Mouse (Mus musculus) forebrain, embryonic 15.5 days (tissue): ENCODE measurements around the gene Astn2. TPM values are rescaled to one million over a fixed set of nuclear protein-coding genes. Genes with fewer than 3 reads are reported as not detected.

ENCODE experiments used
- ATAC-seq: fragments of 200-750 bp; cut with Nextera tagmentation; replicated peaks from 2 replicates; pipeline ENCODE4 v1.8.0; 2017; ENCODE audit warnings: mild to moderate bottlenecking, moderate TSS enrichment, moderate library complexity
- H3K27ac ChIP-seq: fragments of 300-500 bp; sonication (generic); replicated peaks from 2 replicates; pipeline ENCODE4 v1.5.1; 2015; ENCODE audit warnings: mild to moderate bottlenecking, inconsistent platforms
- H3K27me3 ChIP-seq: fragments of 300-500 bp; sonication (generic); 2 replicates; pipeline ENCODE4 v1.6.1; 2015; ENCODE audit warnings: inconsistent platforms
- H3K36me3 ChIP-seq: fragments of 300-500 bp; sonication (generic); 2 replicates; pipeline ENCODE4 v1.6.1; 2015; ENCODE audit warnings: mild to moderate bottlenecking, inconsistent platforms
- H3K4me1 ChIP-seq: fragments of 300-500 bp; sonication (generic); 2 replicates; pipeline ENCODE4 v1.6.1; 2015; ENCODE audit warnings: inconsistent platforms
- H3K4me2 ChIP-seq: fragments of 300-500 bp; sonication (generic); replicated peaks from 2 replicates; pipeline ENCODE4 v1.6.1; 2015; ENCODE audit warnings: mild to moderate bottlenecking, inconsistent platforms
- H3K4me3 ChIP-seq: fragments of 300-500 bp; sonication (generic); 2 replicates; pipeline ENCODE4 v1.5.1; 2015; ENCODE audit warnings: mild to moderate bottlenecking, inconsistent platforms
- H3K9ac ChIP-seq: fragments of 300-500 bp; sonication (generic); replicated peaks from 2 replicates; pipeline ENCODE4 v1.6.1; 2015; ENCODE audit warnings: mild to moderate bottlenecking, inconsistent platforms
- H3K9me3 ChIP-seq: fragments of 300-500 bp; sonication (generic); 2 replicates; pipeline ENCODE4 v1.6.1; 2016; ENCODE audit warnings: inconsistent platforms
- WGBS: fragments of 180-500 bp; shearing (Covaris S2); methylation state at CpG from one replicate; pipeline ENCODE4 v1.1.7; 2015; ENCODE audit warnings: mixed read lengths; 5-methylcytosine and 5-hydroxymethylcytosine counted together
- polyA plus RNA-seq: library from polyadenylated mRNA; unstranded; fragments of >200 nt; fragmentation: Nextera tagmentation; extraction: Ambion mirVana; gene quantifications from 2 replicates; pipeline ENCODE4 v1.2.1, GENCODE M21; 2015

Gene Astn2
- polyA plus RNA-seq, 1 experiment from 2014 or later, result 1.4 TPM

GRCm38 (mm10) chr4:65608112-65608511 lies 796.3 kb downstream of the Astn2 start:
- no peak for ATAC-seq
- Histone ChIP-seq H3K9me3 (no peaks in the 10 kb centered on the region), H3K4me3 (no peak overlapping the region), H3K9ac (no peak overlapping the region), H3K4me1 (peaks cover 62% of the 10 kb centered on the region), H3K27me3 (no peaks in the 10 kb centered on the region), H3K27ac (no peak overlapping the region), H3K4me2 (no peak overlapping the region), H3K36me3 (peaks cover 2% of the 10 kb centered on the region)
- WGBS, result 84% methylated on average over 4 of the region's 4 CpGs

- H3K4me3 ChIP-seq, result no peak overlapping the region
- H3K36me3 ChIP-seq, result no peaks in the 10 kb centered on the region
- no peak for ATAC-seq
- no peak overlapping the region for H3K9ac ChIP-seq
- no peaks in the 10 kb centered on the region for H3K9me3 ChIP-seq
- 91% methylated on average over 10 of the region's 10 CpGs for WGBS
- peak overlapping the region; percentile 59; the same call in 1 of the 2 replicates for H3K4me2 ChIP-seq
- H3K27me3 ChIP-seq, result no peaks in the 10 kb centered on the region
- H3K27ac ChIP-seq, result no peak overlapping the region
- peaks cover 61% of the 10 kb centered on the region for H3K4me1 ChIP-seq
These were observed 797.2 kb downstream of the Astn2 start for GRCm38 (mm10) chr4:65607184-65607631.

GRCm38 (mm10) chr4:65605151-65605702 lies 799.2 kb downstream of the Astn2 start:
- Histone ChIP-seq H3K36me3 (no peaks in the 10 kb centered on the region), H3K9me3 (no peaks in the 10 kb centered on the region), H3K27ac (peak overlapping the region; percentile 81), H3K4me2 (peak overlapping the region; percentile 59), H3K27me3 (no peaks in the 10 kb centered on the region), H3K9ac (peak overlapping the region; percentile 85), H3K4me1 (peaks cover 45% of the 10 kb centered on the region), H3K4me3 (peak overlapping the region; percentile 63)
- WGBS, result under 1% methylated on average over 21 of the region's 21 CpGs
- ATAC-seq, result peak; percentile 93

GRCm38 (mm10) chr4:65604504-65605150 lies 799.8 kb downstream of the Astn2 start, which contains the start of gene Trim32:
TSS of gene Trim32 (plus strand) at chr4:65604986.
- H3K4me1 ChIP-seq, result peaks cover 41% of the 10 kb centered on the region
- H3K27ac ChIP-seq, result peak within 1 kb of the TSS; percentile 81
- peak within 1 kb of the TSS; percentile 63 for H3K4me3 ChIP-seq
- H3K4me2 ChIP-seq, result peak within 1 kb of the TSS; percentile 59
- peak within 1 kb of the TSS; percentile 85 for H3K9ac ChIP-seq
- no peaks in the 10 kb centered on the region for H3K9me3 ChIP-seq
- H3K36me3 ChIP-seq, result no peaks in the 10 kb centered on the region
- no peaks in the 10 kb centered on the region for H3K27me3 ChIP-seq
- WGBS, result 2% methylated on average over 33 of the region's 33 CpGs
- peak; percentile 98 for ATAC-seq

- Histone ChIP-seq H3K4me2 (no peak overlapping the region), H3K36me3 (no peaks in the 10 kb centered on the region), H3K4me1 (no peaks in the 10 kb centered on the region), H3K27ac (no peak overlapping the region), H3K27me3 (no peaks in the 10 kb centered on the region), H3K9ac (no peak overlapping the region), H3K4me3 (no peak overlapping the region), H3K9me3 (no peaks in the 10 kb centered on the region)
- 82% methylated on average over 5 of the region's 5 CpGs for WGBS
- ATAC-seq, result no peak
These were observed 809.6 kb downstream of the Astn2 start for GRCm38 (mm10) chr4:65594601-65595369.

GRCm38 (mm10) chr4:65589780-65590179 lies 814.6 kb downstream of the Astn2 start:
- Histone ChIP-seq H3K4me2 (no peak overlapping the region), H3K4me1 (no peaks in the 10 kb centered on the region), H3K9me3 (no peaks in the 10 kb centered on the region), H3K27ac (no peak overlapping the region), H3K36me3 (no peaks in the 10 kb centered on the region), H3K4me3 (no peak overlapping the region), H3K27me3 (no peaks in the 10 kb centered on the region), H3K9ac (no peak overlapping the region)
- peak; percentile 79 for ATAC-seq

- H3K4me2 ChIP-seq, result no peak overlapping the region
- H3K4me1 ChIP-seq, result no peaks in the 10 kb centered on the region
- H3K36me3 ChIP-seq, result no peaks in the 10 kb centered on the region
- 32% methylated on average over 5 of the region's 5 CpGs for WGBS
- H3K4me3 ChIP-seq, result no peak overlapping the region
- no peak overlapping the region for H3K9ac ChIP-seq
- H3K27me3 ChIP-seq, result no peaks in the 10 kb centered on the region
- H3K27ac ChIP-seq, result no peak overlapping the region
- H3K9me3 ChIP-seq, result no peaks in the 10 kb centered on the region
- no peak for ATAC-seq
These were observed 817.5 kb downstream of the Astn2 start for GRCm38 (mm10) chr4:65586947-65587346.

GRCm38 (mm10) chr4:65580254-65580653 lies 824.2 kb downstream of the Astn2 start:
- H3K4me3 ChIP-seq, result no peak overlapping the region
- no peak overlapping the region for H3K27ac ChIP-seq
- no peaks in the 10 kb centered on the region for H3K27me3 ChIP-seq
- no peak overlapping the region for H3K4me2 ChIP-seq
- H3K9me3 ChIP-seq, result no peaks in the 10 kb centered on the region
- no peak overlapping the region for H3K9ac ChIP-seq
- H3K4me1 ChIP-seq, result no peaks in the 10 kb centered on the region
- H3K36me3 ChIP-seq, result no peaks in the 10 kb centered on the region
- 75% methylated on average over 1 of the region's 1 CpGs for WGBS
- ATAC-seq, result no peak

GRCm38 (mm10) chr4:65565493-65565892 lies 838.9 kb downstream of the Astn2 start:
- 42% methylated on average over 4 of the region's 4 CpGs for WGBS
- Histone ChIP-seq H3K9me3 (no peaks in the 10 kb centered on the region), H3K4me2 (no peak overlapping the region), H3K27ac (no peak overlapping the region), H3K36me3 (no peaks in the 10 kb centered on the region), H3K9ac (no peak overlapping the region), H3K4me3 (no peak overlapping the region), H3K4me1 (no peaks in the 10 kb centered on the region), H3K27me3 (no peaks in the 10 kb centered on the region)
- ATAC-seq, result no peak

- H3K27me3 ChIP-seq, result no peaks in the 10 kb centered on the region
- no peak for ATAC-seq
- WGBS, result 75% methylated on average over 6 of the region's 6 CpGs
- H3K9me3 ChIP-seq, result no peaks in the 10 kb centered on the region
- H3K9ac ChIP-seq, result no peak overlapping the region
- H3K36me3 ChIP-seq, result no peaks in the 10 kb centered on the region
- no peak overlapping the region for H3K27ac ChIP-seq
- no peaks in the 10 kb centered on the region for H3K4me1 ChIP-seq
- no peak overlapping the region for H3K4me3 ChIP-seq
- no peak overlapping the region for H3K4me2 ChIP-seq
These were observed 855.9 kb downstream of the Astn2 start for GRCm38 (mm10) chr4:65548561-65548960.

GRCm38 (mm10) chr4:65545582-65545981 lies 858.8 kb downstream of the Astn2 start:
- no peak overlapping the region for H3K9ac ChIP-seq
- no peak overlapping the region for H3K27ac ChIP-seq
- WGBS, result 78% methylated on average over 2 of the region's 2 CpGs
- no peak overlapping the region for H3K4me2 ChIP-seq
- no peak overlapping the region for H3K4me3 ChIP-seq
- H3K27me3 ChIP-seq, result no peaks in the 10 kb centered on the region
- H3K36me3 ChIP-seq, result no peaks in the 10 kb centered on the region
- no peak for ATAC-seq
- no peaks in the 10 kb centered on the region for H3K9me3 ChIP-seq
- no peaks in the 10 kb centered on the region for H3K4me1 ChIP-seq

- no peak overlapping the region for H3K27ac ChIP-seq
- no peaks in the 10 kb centered on the region for H3K9me3 ChIP-seq
- no peaks in the 10 kb centered on the region for H3K27me3 ChIP-seq
- no peak overlapping the region for H3K9ac ChIP-seq
- H3K4me2 ChIP-seq, result no peak overlapping the region
- 96% methylated on average over 2 of the region's 2 CpGs for WGBS
- no peak for ATAC-seq
- no peaks in the 10 kb centered on the region for H3K36me3 ChIP-seq
- no peaks in the 10 kb centered on the region for H3K4me1 ChIP-seq
- H3K4me3 ChIP-seq, result no peak overlapping the region
These were observed 872.2 kb downstream of the Astn2 start for GRCm38 (mm10) chr4:65532071-65532736.
